Mouse (Mus musculus): ENCODE measurements around the gene Vps29.

DNA sequence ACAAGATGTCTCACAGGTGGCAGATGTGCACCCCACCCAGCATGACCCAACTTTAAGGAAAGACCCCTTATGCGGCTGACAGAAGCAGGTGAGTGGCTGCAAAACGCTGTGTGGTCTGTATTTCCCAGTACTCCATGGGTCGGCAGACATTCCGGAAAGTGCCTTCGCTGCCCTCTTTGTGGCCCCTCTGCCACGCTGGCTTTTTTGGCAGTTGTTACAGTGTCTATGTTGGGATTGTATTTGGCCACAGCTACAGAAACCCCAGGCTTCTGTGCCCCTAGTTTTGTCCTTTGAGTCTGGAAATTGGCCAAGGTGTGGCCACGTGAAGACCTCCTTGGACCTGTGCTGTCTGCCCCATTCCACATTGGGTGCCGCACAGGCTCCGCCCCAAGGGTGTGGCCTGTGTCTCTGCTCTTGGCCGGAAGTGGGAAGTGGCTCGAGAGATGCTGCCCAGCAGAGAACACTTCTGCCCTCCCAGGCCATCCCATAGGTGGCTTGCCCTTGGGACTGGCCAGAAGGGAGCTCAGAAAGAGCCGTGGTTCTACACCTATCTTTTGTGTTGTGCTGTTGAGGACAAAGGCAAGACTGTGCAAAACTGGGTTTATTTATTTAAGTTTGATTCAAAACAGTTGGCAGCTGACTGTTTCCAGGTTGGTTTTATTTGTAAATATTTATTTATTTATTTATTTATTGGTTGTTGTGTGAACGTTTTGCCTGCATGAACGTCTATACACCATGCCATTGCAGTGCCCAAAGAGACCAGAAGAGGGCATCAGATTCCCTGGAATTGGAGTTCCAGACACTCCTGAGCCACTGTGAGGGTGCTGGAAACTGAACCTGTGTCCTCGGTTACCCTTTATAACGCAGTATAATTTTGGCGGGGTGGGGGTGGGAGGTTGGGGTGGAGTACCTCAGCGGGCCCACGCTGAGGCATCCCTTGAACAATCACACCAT lies 55.8 kb downstream of the Vps29 start:
- no peak for TF ChIP-seq EP300 (IDR thresholded peaks at IDR 0.05; ENCODE audit: low read depth)
- TF ChIP-seq CTCF (IDR thresholded peaks at IDR 0.05; ENCODE audit: low read depth): no peak
